Mouse (Mus musculus) forebrain, embryonic 15.5 days (tissue): ENCODE measurements around the gene Satb1. TPM values are rescaled to one million over a fixed set of nuclear protein-coding genes. Genes with fewer than 3 reads are reported as not detected.
A peak's percentile ranks its signal among the peaks of the same experiment; 100 is the strongest.

Experiments
- ATAC-seq: fragments of 200-750 bp; cut with Nextera tagmentation; replicated peaks from 2 replicates; pipeline ENCODE4 v1.8.0; 2017; ENCODE audit warnings: mild to moderate bottlenecking, moderate TSS enrichment, moderate library complexity
- H3K27ac ChIP-seq: fragments of 300-500 bp; sonication (generic); replicated peaks from 2 replicates; pipeline ENCODE4 v1.5.1; 2015; ENCODE audit warnings: mild to moderate bottlenecking, inconsistent platforms
- H3K27me3 ChIP-seq: fragments of 300-500 bp; sonication (generic); 2 replicates; pipeline ENCODE4 v1.6.1; 2015; ENCODE audit warnings: inconsistent platforms
- H3K36me3 ChIP-seq: fragments of 300-500 bp; sonication (generic); 2 replicates; pipeline ENCODE4 v1.6.1; 2015; ENCODE audit warnings: mild to moderate bottlenecking, inconsistent platforms
- H3K4me1 ChIP-seq: fragments of 300-500 bp; sonication (generic); 2 replicates; pipeline ENCODE4 v1.6.1; 2015; ENCODE audit warnings: inconsistent platforms
- H3K4me2 ChIP-seq: fragments of 300-500 bp; sonication (generic); replicated peaks from 2 replicates; pipeline ENCODE4 v1.6.1; 2015; ENCODE audit warnings: mild to moderate bottlenecking, inconsistent platforms
- H3K4me3 ChIP-seq: fragments of 300-500 bp; sonication (generic); 2 replicates; pipeline ENCODE4 v1.5.1; 2015; ENCODE audit warnings: mild to moderate bottlenecking, inconsistent platforms
- H3K9ac ChIP-seq: fragments of 300-500 bp; sonication (generic); replicated peaks from 2 replicates; pipeline ENCODE4 v1.6.1; 2015; ENCODE audit warnings: mild to moderate bottlenecking, inconsistent platforms
- H3K9me3 ChIP-seq: fragments of 300-500 bp; sonication (generic); 2 replicates; pipeline ENCODE4 v1.6.1; 2016; ENCODE audit warnings: inconsistent platforms
- WGBS: fragments of 180-500 bp; shearing (Covaris S2); methylation state at CpG from one replicate; pipeline ENCODE4 v1.1.7; 2015; ENCODE audit warnings: mixed read lengths; 5-methylcytosine and 5-hydroxymethylcytosine counted together
- polyA plus RNA-seq: library from polyadenylated mRNA; unstranded; fragments of >200 nt; fragmentation: Nextera tagmentation; extraction: Ambion mirVana; gene quantifications from 2 replicates; pipeline ENCODE4 v1.2.1, GENCODE M21; 2015

Gene Satb1
- polyA plus RNA-seq, 1 experiment from 2014 or later, result 47.2 TPM

GRCm38 (mm10) chr17:51812942-51813783 lies 19.9 kb downstream of the Satb1 start:
- ATAC-seq, result peak; percentile 88
- Histone ChIP-seq H3K27me3 (no peaks in the 10 kb centered on the region), H3K9me3 (no peaks in the 10 kb centered on the region), H3K4me3 (peak overlapping the region; percentile 89), H3K27ac (peak overlapping the region; percentile 94), H3K4me1 (peaks cover 22% of the 10 kb centered on the region), H3K4me2 (peak overlapping the region; percentile 81), H3K36me3 (no peaks in the 10 kb centered on the region), H3K9ac (peak overlapping the region; percentile 89)
- WGBS, result under 1% methylated on average over 106 of the region's 115 CpGs

- H3K4me3 ChIP-seq, result peak overlapping the region; percentile 89
- peak; percentile 54 for ATAC-seq
- no peaks in the 10 kb centered on the region for H3K9me3 ChIP-seq
- WGBS, result 0% methylated on average over 38 of the region's 48 CpGs
- peak overlapping the region; percentile 94 for H3K27ac ChIP-seq
- peaks cover 24% of the 10 kb centered on the region for H3K4me1 ChIP-seq
- H3K9ac ChIP-seq, result peak overlapping the region; percentile 89
- H3K36me3 ChIP-seq, result no peaks in the 10 kb centered on the region
- no peaks in the 10 kb centered on the region for H3K27me3 ChIP-seq
- peak overlapping the region; percentile 81 for H3K4me2 ChIP-seq
Observed at GRCm38 (mm10) chr17:51812261-51812941, 20.7 kb downstream of the Satb1 start.

- ATAC-seq, result peak; percentile 4; the same call in 1 of the 2 replicates
- Histone ChIP-seq H3K9ac (peak overlapping the region; percentile 89), H3K27ac (peak overlapping the region; percentile 94), H3K4me1 (peaks cover 29% of the 10 kb centered on the region), H3K36me3 (no peaks in the 10 kb centered on the region), H3K9me3 (no peaks in the 10 kb centered on the region), H3K4me3 (peak overlapping the region; percentile 89), H3K4me2 (peak overlapping the region; percentile 81), H3K27me3 (no peaks in the 10 kb centered on the region)
- WGBS, result under 1% methylated on average over 11 of the region's 11 CpGs
Observed at GRCm38 (mm10) chr17:51811911-51812260, 21.2 kb downstream of the Satb1 start.

GRCm38 (mm10) chr17:51811086-51811868 lies 21.8 kb downstream of the Satb1 start:
- H3K27me3 ChIP-seq, result no peaks in the 10 kb centered on the region
- peak overlapping the region; percentile 94 for H3K27ac ChIP-seq
- peak overlapping the region; percentile 81 for H3K4me2 ChIP-seq
- H3K9me3 ChIP-seq, result no peaks in the 10 kb centered on the region
- no peaks in the 10 kb centered on the region for H3K36me3 ChIP-seq
- 2% methylated on average over 8 of the region's 8 CpGs for WGBS
- H3K9ac ChIP-seq, result peak overlapping the region; percentile 89
- peaks cover 34% of the 10 kb centered on the region for H3K4me1 ChIP-seq
- peak overlapping the region; percentile 89 for H3K4me3 ChIP-seq
- ATAC-seq, result no peak

GRCm38 (mm10) chr17:51807429-51807828 lies 25.7 kb downstream of the Satb1 start:
- peaks cover 47% of the 10 kb centered on the region for H3K4me1 ChIP-seq
- no peak overlapping the region for H3K4me2 ChIP-seq
- H3K9me3 ChIP-seq, result no peaks in the 10 kb centered on the region
- H3K27ac ChIP-seq, result no peak overlapping the region
- no peak overlapping the region for H3K4me3 ChIP-seq
- H3K36me3 ChIP-seq, result peaks cover 2% of the 10 kb centered on the region; the same call in 1 of the 2 replicates
- peak overlapping the region; percentile 28; the same call in 1 of the 2 replicates for H3K9ac ChIP-seq
- no peak for ATAC-seq
- H3K27me3 ChIP-seq, result no peaks in the 10 kb centered on the region
- WGBS, result 55% methylated on average over 5 of the region's 5 CpGs

- ATAC-seq, result peak; percentile 33; the same call in 1 of the 2 replicates
- H3K36me3 ChIP-seq, result peaks cover 2% of the 10 kb centered on the region; the same call in 1 of the 2 replicates
- H3K27me3 ChIP-seq, result no peaks in the 10 kb centered on the region
- H3K9ac ChIP-seq, result no peak overlapping the region
- no peak overlapping the region for H3K4me3 ChIP-seq
- WGBS, result 53% methylated on average over 12 of the region's 12 CpGs
- no peaks in the 10 kb centered on the region for H3K9me3 ChIP-seq
- peaks cover 45% of the 10 kb centered on the region for H3K4me1 ChIP-seq
- H3K4me2 ChIP-seq, result peak overlapping the region; percentile 4; the same call in 1 of the 2 replicates
- H3K27ac ChIP-seq, result peak overlapping the region; percentile 36; the same call in 1 of the 2 replicates
Observed at GRCm38 (mm10) chr17:51806124-51806960, 26.7 kb downstream of the Satb1 start.

- H3K9me3 ChIP-seq, result no peaks in the 10 kb centered on the region
- peaks cover 2% of the 10 kb centered on the region; the same call in 1 of the 2 replicates for H3K36me3 ChIP-seq
- H3K4me2 ChIP-seq, result no peak overlapping the region
- ATAC-seq, result no peak
- H3K27me3 ChIP-seq, result no peaks in the 10 kb centered on the region
- H3K4me1 ChIP-seq, result peaks cover 14% of the 10 kb centered on the region; the same call in 1 of the 2 replicates
- H3K4me3 ChIP-seq, result no peak overlapping the region
- no peak overlapping the region for H3K9ac ChIP-seq
- H3K27ac ChIP-seq, result no peak overlapping the region
- 68% methylated on average over 6 of the region's 6 CpGs for WGBS
Observed at GRCm38 (mm10) chr17:51800208-51800607, 32.9 kb downstream of the Satb1 start.

- H3K4me2 ChIP-seq, result no peak overlapping the region
- whole genome bisulfite sequencing, result 95% methylated on average over 5 of the region's 5 CpGs
- no peaks in the 10 kb centered on the region for H3K27me3 ChIP-seq
- no peak overlapping the region for H3K9ac ChIP-seq
- peaks cover 10% of the 10 kb centered on the region for H3K4me1 ChIP-seq
- no peaks in the 10 kb centered on the region for H3K9me3 ChIP-seq
- no peak overlapping the region for H3K27ac ChIP-seq
- H3K36me3 ChIP-seq, result no peaks in the 10 kb centered on the region
- H3K4me3 ChIP-seq, result no peak overlapping the region
- ATAC-seq, result no peak
Observed at GRCm38 (mm10) chr17:51796459-51796858, 36.6 kb downstream of the Satb1 start.

- peak; percentile 47 for ATAC-seq
- H3K27me3 ChIP-seq, result no peaks in the 10 kb centered on the region
- H3K9me3 ChIP-seq, result no peaks in the 10 kb centered on the region
- H3K4me1 ChIP-seq, result peaks cover 31% of the 10 kb centered on the region
- WGBS, result 44% methylated on average over 5 of the region's 5 CpGs
- no peaks in the 10 kb centered on the region for H3K36me3 ChIP-seq
- no peak overlapping the region for H3K9ac ChIP-seq
- peak overlapping the region; percentile 33; the same call in 1 of the 2 replicates for H3K4me2 ChIP-seq
- H3K27ac ChIP-seq, result peak overlapping the region; percentile 86
- H3K4me3 ChIP-seq, result no peak overlapping the region
Observed at GRCm38 (mm10) chr17:51791226-51791625, 41.9 kb downstream of the Satb1 start.

- Histone ChIP-seq H3K9ac (no peak overlapping the region), H3K4me3 (no peak overlapping the region), H3K27ac (peak overlapping the region; percentile 86), H3K27me3 (no peaks in the 10 kb centered on the region), H3K9me3 (no peaks in the 10 kb centered on the region), H3K36me3 (no peaks in the 10 kb centered on the region), H3K4me1 (peaks cover 31% of the 10 kb centered on the region), H3K4me2 (peak overlapping the region; percentile 33)
- peak; percentile 85 for ATAC-seq
- 7% methylated on average over 8 of the region's 8 CpGs for WGBS
Observed at GRCm38 (mm10) chr17:51790387-51791060, 42.6 kb downstream of the Satb1 start.
